Mouse (Mus musculus): ENCODE measurements around the gene Ift27. TPM values are rescaled to one million over a fixed set of nuclear protein-coding genes. Genes with fewer than 3 reads are reported as not detected.

The Ift27 gene
- 32.2 TPM for polyA plus RNA-seq (2021)

DNA sequence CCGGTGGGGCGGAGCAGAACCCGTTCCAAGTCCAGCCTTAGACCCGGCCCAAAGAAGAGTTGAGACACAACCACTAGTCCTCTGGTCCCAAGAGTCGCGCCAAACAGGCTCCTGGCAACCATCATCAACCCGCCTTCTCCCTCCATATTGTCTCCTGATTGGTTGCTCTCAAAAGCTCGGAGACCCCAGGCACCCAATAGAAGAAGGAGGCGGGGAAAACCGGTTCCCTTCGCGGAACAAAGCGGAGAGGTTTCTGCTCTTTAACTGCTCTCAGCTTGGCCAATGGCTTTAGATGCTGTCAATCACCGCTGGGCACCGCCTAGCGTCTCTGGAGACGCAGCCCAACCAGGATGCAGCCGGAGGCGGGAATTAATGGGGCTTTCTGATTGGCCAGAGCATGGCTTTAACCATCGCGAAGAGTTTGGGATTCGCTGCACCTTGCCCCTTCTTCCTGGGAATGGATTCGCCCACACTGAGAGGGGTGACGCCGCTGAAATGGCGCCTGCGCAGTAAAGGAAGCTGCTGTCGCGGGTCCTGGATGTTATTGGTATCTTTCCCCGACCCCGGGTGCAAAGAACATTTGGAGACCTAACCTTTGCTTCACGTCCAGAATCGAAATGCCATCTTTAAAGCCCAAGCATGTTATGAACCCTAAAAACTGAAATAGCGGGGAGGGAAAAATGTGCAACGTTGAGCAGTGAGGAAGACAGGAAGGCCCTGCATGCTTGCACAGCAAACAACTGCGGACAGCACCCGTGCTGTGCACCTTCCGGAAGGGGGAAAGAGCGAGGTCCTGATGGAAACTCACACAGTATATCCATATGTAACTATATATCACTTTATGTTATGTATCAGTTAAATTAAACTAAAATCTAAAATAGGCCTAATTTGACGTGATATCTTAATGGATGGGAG is at the start of gene Ift27:
Gene Ift27, minus strand, starts transcription at position 136 of the 915 bp plus-strand sequence.
- POLR2A ChIA-PET, result interaction anchor here (0.9 kb wide), 1 partner anchor 9 kb away, joined by 3 read pairs; no protein-coding TSS in a partner anchor

DNA sequence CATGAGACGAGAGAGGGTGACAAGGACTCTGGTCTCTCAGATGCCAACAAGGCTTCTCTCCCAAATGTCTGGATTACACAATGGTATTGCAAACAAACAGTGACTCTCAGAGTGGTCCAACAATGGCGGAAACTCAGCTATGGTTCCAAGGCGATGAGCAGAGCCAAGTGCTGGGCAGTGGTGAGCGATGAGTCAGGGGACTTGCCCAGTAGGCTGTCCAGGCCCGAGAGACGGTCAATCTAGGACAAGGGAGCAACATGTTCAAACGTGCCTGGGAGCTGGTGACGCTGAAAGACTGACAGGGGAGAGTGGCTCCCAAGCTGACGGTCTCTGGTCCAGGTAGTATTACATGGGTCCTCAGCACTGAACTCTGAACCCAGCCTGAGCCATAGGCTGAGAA is 41.4 kb upstream of the Ift27 start:
- in situ Hi-C loops (cut with MboI; ENCODE audit: low pct_unique_long_range_greater_than_20kb), result no loop called here
- DNase-seq (ENCODE audit: low read depth, low spot score), result no peak
- peaks cover 9% of the 10 kb centered on the region for H3K27me3 ChIP-seq
- ATAC-seq, result no peak
- TF ChIP-seq CTCF (IDR thresholded peaks at IDR 0.05), result no peak
- ChIA-PET POLR2A (no interaction called here), CTCF (no interaction called here)

More for the DNA sequence above, at the start of gene Ift27:
- in situ Hi-C loops (cut with MboI; ENCODE audit: low pct_unique_long_range_greater_than_20kb), result loop anchor here (5.0 kb wide), 1 partner anchor 242 kb away; no protein-coding TSS in a partner anchor
- peak; percentile 99 for DNase-seq (ENCODE audit: low read depth, low spot score)
- ATAC-seq, result peak; percentile 97
- TF ChIP-seq CTCF (IDR thresholded peaks at IDR 0.05), result no peak
- CTCF ChIA-PET, result interaction anchor here (0.9 kb wide), 1 partner anchor 65 kb away, joined by 4 read pairs; no protein-coding TSS in a partner anchor
- no peaks in the 10 kb centered on the region for H3K27me3 ChIP-seq

DNA sequence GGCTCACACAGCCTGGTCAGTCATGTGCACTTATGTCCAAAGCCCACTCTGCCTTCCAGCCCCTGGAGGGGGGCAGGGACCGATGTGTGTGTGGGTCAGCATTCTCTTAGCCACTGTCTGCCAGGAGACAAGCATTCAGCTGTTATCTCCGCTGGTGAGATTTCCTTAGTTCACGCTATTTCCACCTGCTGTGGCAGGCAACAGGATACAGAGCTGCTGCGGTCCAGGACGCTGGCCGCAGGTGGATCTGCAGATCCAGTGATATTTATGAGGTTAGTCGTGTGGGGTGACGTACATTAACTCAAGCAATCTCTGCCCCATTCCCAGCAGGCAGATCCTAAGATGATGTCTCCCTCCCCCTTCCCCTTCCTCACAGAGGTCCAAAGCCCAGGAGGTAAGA is 37.5 kb upstream of the Ift27 start:
- DNase-seq (ENCODE audit: low read depth, low spot score), result no peak
- peaks cover 6% of the 10 kb centered on the region for H3K27me3 ChIP-seq
- no peak for ATAC-seq
- POLR2A ChIA-PET, result no interaction called here
- CTCF ChIA-PET, result interaction anchor here (0.7 kb wide), 1 partner anchor 32 kb away, joined by 3 read pairs; no protein-coding TSS in a partner anchor
- in situ Hi-C loops (cut with MboI; ENCODE audit: low pct_unique_long_range_greater_than_20kb), result no loop called here
- TF ChIP-seq CTCF (IDR thresholded peaks at IDR 0.05), result no peak

DNA sequence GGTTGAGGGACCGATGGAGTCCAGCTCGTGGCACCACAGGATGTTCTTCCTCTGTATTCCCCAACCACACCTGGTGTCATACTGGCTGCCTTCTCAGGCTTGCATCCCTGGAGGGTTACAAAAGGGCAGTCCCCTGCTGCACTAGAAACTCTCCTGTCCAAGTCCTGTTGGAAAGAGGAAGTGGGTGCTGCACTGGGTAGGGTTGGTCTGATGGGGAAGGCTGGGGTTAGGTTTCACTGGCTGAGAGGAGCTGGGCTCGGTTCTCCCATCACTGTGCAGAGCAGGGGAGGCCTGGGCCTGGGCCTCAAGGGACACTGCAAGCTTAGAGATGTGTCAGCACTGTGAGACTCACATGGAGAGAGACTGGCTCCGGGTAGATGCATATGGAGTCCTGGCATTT is 36.3 kb upstream of the Ift27 start:
- ChIA-PET POLR2A (no interaction called here), CTCF (interaction anchor here (1.6 kb wide), 1 partner anchor 29 kb away, joined by 3 read pairs; no protein-coding TSS in a partner anchor)
- H3K27me3 ChIP-seq, result peaks cover 17% of the 10 kb centered on the region
- in situ Hi-C loops (cut with MboI; ENCODE audit: low pct_unique_long_range_greater_than_20kb), result no loop called here
- TF ChIP-seq CTCF (IDR thresholded peaks at IDR 0.05), result no peak
- ATAC-seq (no peak), DNase-seq (ENCODE audit: low read depth, low spot score) (no peak)

DNA sequence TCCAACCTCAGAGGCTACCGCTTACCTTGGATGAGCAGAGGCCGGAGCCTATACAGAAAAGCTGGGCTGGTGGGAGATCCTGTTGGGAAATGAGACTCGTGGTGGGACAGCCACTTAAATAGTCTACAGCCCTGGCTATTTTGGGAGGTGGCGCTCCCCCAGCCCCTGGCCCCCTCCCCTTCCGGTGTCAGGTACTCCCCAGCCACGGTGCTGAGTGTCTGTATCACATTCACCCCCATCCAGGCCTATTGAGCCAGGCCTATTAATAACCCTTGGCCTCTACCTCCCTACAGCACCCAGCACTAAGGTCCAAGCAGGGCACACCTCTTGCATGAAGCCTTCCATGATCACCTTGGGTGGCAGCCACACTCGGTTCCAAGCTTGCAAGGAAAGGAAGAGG is 32.4 kb upstream of the Ift27 start, which contains the start of gene Pvalb:
Gene Pvalb, minus strand, starts transcription at position 89 of the 400 bp plus-strand sequence.
- in situ Hi-C loops (cut with MboI; ENCODE audit: low pct_unique_long_range_greater_than_20kb), result no loop called here
- peaks cover 55% of the 10 kb centered on the region for H3K27me3 ChIP-seq
- no peak for ATAC-seq
- no peak for TF ChIP-seq CTCF (IDR thresholded peaks at IDR 0.05)
- POLR2A ChIA-PET, result no interaction called here
- CTCF ChIA-PET, result interaction anchor here (0.8 to 2.3 kb wide), 3 partner anchors 12 to 27 kb away, joined by 3 to 13 read pairs (median 3); no protein-coding TSS in a partner anchor
- DNase-seq (ENCODE audit: low read depth, low spot score), result no peak

DNA sequence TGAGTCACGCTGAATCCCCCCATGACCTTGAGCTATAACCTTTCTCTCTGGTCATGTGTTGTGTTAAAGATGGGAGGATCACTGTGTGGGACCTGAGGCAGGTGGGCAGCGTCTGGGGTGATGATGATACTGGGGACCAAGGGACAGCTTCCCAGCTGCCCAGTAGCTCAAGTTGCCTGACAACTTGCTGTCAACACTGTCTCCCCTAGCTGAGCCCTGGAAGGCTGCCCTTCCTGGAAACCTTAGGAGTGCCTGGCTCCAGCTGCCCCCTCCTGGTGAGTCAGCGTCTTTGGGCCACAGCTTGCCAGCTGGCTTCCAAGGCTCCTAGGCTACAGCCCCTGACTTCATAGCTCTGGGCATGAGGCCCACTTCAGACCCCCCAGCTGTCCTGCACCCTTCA is 31.3 kb upstream of the Ift27 start:
- POLR2A ChIA-PET, result no interaction called here
- CTCF ChIA-PET, result interaction anchor here (1.6 to 2.3 kb wide), 3 partner anchors 11 to 34 kb away, joined by 4 to 13 read pairs (median 6); no protein-coding TSS in a partner anchor
- in situ Hi-C loops (cut with MboI; ENCODE audit: low pct_unique_long_range_greater_than_20kb), result no loop called here
- no peak for TF ChIP-seq CTCF (IDR thresholded peaks at IDR 0.05)
- ATAC-seq (peak; percentile 28), DNase-seq (ENCODE audit: low read depth, low spot score) (peak; percentile 9)
- peaks cover 56% of the 10 kb centered on the region for H3K27me3 ChIP-seq

DNA sequence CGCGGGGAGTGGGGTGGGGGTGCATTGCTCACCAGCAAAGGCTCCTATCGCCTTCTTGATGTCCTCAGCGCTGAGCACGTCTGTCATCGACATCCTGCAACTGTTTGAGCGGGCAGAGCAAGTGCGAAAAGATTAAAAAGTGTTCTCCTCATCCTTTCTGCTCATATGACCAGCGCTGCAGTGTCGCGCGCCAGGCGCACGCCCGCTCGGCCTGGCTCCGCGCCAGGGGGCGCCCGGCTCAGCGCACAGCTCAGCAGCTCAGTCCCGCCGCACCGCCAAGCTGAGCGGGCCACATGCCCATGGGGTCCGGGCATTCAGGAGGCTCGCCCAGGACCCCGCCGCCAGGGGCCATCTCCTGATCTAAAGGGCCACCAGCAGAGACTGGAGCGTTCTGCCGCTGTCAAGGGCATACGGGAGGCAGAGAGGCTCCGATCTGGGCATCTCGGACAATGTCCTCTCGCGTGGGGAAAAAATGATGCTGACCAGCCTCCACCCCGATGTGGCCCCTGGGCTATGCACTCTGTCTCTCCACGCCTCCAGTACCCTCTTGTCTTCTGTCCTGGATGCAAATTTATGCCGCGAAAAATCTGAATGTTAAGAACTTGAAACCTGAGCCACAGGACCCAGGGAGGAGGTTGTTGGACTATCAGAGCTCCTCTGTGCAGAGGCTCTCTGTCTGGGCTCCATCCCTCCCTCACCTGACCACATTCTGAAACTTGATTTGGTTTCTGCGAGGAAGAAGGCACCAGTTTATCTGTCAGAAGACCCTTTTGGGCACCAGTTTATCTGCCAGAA is 30.3 kb upstream of the Ift27 start:
- ChIA-PET POLR2A (interaction anchor here (1.3 kb wide), 1 partner anchor 417 kb away, joined by 3 read pairs; no protein-coding TSS in a partner anchor), CTCF (interaction anchor here (1.3 to 2.3 kb wide), 4 partner anchors 10 to 35 kb away, joined by 4 to 13 read pairs (median 5); no protein-coding TSS in a partner anchor)
- ATAC-seq, result no peak
- peaks cover 56% of the 10 kb centered on the region for H3K27me3 ChIP-seq
- in situ Hi-C loops (cut with MboI; ENCODE audit: low pct_unique_long_range_greater_than_20kb), result no loop called here
- DNase-seq (ENCODE audit: low read depth, low spot score), result no peak
- no peak for TF ChIP-seq CTCF (IDR thresholded peaks at IDR 0.05)

DNA sequence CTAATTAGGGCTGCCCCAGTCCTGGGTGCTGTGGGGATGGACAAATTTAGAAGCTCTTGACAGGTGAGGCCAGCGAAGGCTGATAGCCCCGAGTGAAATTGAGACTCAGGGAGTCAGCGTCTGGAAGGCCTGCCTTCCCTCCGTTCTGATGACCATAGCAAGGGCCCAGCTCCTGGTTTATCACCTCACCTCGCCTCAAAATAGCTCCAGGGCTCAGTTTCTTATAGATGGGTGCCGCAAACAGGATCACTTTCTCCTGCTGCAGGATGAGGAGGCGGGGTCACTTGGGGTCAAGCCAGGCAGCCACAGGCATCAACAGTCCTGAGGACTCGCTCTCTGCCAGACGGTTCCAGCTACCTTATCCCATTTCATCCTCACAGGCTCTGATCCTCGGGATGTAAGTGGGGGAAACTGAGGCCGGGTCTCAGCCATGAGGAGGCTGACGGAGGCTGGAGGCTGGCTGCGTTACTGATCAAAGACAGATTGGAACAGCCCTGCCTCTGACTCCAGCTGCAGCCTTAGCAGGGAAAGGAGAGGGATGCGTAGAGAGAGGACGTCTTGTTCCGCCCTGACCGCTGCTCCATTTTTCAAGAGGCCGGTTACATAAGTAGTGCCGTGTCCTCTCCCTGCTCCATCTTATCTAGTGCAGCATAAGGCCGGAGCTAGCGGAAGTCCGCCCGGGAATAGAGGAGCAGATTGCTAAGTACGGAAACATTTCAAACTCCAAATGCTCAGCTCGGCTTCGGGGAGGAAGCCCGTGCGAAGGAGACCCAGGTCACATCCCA is 21.4 kb upstream of the Ift27 start:
- no peak for DNase-seq (ENCODE audit: low read depth, low spot score)
- ChIA-PET CTCF (interaction anchor here (1.3 kb wide), 1 partner anchor 11 kb away, joined by 3 read pairs; no protein-coding TSS in a partner anchor), POLR2A (no interaction called here)
- H3K27me3 ChIP-seq, result peaks cover 39% of the 10 kb centered on the region
- ATAC-seq, result no peak
- no peak for TF ChIP-seq CTCF (IDR thresholded peaks at IDR 0.05)
- in situ Hi-C loops (cut with MboI; ENCODE audit: low pct_unique_long_range_greater_than_20kb), result no loop called here

DNA sequence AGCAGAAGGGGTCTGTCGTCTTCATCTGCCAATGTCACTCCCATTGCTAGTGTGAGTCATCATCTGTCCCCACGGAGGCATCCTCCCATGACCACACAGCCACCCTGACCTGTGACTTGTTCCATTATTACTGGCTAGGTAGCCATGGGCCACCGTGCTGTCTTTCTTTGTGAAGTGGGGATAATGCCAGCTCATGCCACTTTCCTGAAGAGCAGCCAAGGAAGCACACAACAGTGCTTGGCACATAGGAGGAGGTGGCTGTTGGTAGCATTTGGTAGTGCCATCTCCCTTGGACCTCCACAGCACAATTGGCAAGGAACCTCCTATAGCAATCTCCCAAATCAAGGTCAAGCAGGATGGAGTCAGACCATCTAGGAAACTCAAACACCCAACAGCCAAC is 20.4 kb upstream of the Ift27 start:
- TF ChIP-seq CTCF (IDR thresholded peaks at IDR 0.05), result no peak
- CTCF ChIA-PET, result interaction anchor here (1.1 to 1.3 kb wide), 2 partner anchors 11 to 12 kb away, joined by 3 to 4 read pairs; no protein-coding TSS in a partner anchor
- peaks cover 46% of the 10 kb centered on the region for H3K27me3 ChIP-seq
- in situ Hi-C loops (cut with MboI; ENCODE audit: low pct_unique_long_range_greater_than_20kb), result no loop called here
- DNase-seq (ENCODE audit: low read depth, low spot score), result no peak
- no peak for ATAC-seq
- POLR2A ChIA-PET, result no interaction called here

All from Patski (cell line).